Mouse (Mus musculus): Measurements from ENCODE around the gene Mrps25. TPM values are rescaled to one million over a fixed set of nuclear protein-coding genes. Genes with fewer than 3 reads are reported as not detected.

The Mrps25 gene
- polyA plus RNA-seq, 1 experiment from 2014 or later = 89.8 TPM

DNA sequence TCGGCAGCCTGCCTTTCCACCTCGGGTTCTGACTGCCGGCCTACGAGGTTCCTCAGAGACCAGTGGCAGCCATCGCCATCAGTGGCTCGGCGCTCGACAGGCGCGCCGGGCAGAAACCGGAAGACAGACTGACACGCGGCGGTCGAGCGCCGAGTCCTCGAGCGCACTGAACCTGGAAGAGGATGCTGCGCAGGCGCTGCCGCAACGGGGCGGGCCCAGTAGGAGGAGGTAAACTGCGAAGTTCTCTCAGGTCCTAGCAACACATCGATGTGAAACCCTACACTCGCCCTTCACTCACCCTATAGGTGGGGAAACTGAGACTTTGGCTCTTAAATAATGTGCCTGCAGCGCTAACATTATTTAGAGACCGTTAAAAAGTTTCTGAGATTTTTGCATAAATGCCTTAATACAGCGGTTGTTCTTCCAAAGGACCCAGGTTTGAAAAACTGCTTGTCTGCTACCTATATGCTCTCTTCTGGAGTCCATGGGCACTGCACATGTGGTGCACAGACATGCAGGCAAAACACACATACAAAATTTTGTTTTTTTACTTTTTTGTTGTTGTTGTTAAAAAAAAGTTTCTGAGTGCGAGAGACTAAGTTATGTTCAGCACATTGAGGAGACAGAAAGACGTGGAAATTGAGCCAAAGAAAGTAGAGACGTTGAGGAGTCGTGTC lies 31.1 kb upstream of the Mrps25 start, which contains the start of gene Rbsn:
TSS of gene Rbsn (minus strand) at position 153 of the 677 bp plus-strand sequence.
- H3K27me3 ChIP-seq (ENCODE audit: control insufficient read depth, insufficient read depth, low read length) = no peaks in the 10 kb centered on the region
- peak within 1 kb of the TSS; percentile 95 for H3K9ac ChIP-seq (ENCODE audit: low read length)
- no peaks in the 10 kb centered on the region for H3K36me3 ChIP-seq (ENCODE audit: control insufficient read depth, insufficient read depth, low read length)
- peak; percentile 95 for ATAC-seq (ENCODE audit: insufficient read depth, low FRiP score)
- 9% methylated on average over 35 of the region's 35 CpGs for WGBS
- peaks cover 9% of the 10 kb centered on the region; the same call in 1 of the 2 replicates for H3K4me1 ChIP-seq (ENCODE audit: control insufficient read depth, insufficient read depth, low read length)
- H3K4me2 ChIP-seq (ENCODE audit: low read depth, low read length) = peak within 1 kb of the TSS; percentile 98
- no peaks in the 10 kb centered on the region for H3K9me3 ChIP-seq (replicated peaks; ENCODE audit: control insufficient read depth, low read length)
- peak within 1 kb of the TSS; percentile 97 for H3K4me3 ChIP-seq (replicated peaks; ENCODE audit: low read length)
- peak within 1 kb of the TSS; percentile 87 for H3K27ac ChIP-seq (ENCODE audit: low read length)

DNA sequence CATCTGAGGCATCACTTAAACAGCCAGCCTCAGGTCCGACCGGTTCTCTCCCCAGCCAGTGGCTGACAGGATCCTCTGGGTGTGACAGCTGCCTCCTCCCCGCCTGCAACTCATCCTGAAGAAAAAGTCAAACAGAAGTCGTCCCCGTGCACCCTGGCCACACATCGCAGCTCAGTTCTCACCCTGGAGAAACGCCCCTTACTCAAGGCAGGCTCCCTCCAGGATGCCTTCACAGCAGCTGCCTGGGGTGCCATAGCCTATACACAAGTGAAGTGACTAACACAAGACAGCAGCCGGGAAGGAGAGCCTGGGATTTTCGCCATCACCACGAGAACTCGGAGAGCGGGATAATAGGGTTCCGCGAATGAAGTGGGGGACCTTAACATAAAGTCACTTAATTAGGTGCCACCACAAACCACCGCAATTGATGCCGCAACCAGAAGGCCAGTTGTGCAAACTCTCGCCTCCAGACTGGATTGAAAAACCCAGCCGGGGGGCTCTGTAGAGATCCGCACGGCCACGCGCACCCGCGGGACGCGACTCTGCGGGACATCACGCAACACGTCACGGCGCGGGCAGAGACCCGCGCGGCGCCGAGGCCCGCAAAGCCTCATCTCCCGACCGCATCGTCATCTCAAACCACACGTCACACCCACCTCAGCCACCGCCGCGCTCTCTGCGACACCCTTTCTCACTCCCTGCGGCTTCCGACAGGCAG lies 30.4 kb upstream of the Mrps25 start:
- Histone ChIP-seq H3K27me3 (ENCODE audit: control insufficient read depth, insufficient read depth, low read length) (no peaks in the 10 kb centered on the region), H3K4me2 (ENCODE audit: low read depth, low read length) (peak overlapping the region; percentile 98), H3K9me3 (replicated peaks; ENCODE audit: control insufficient read depth, low read length) (no peaks in the 10 kb centered on the region), H3K36me3 (ENCODE audit: control insufficient read depth, insufficient read depth, low read length) (no peaks in the 10 kb centered on the region), H3K27ac (ENCODE audit: low read length) (peak overlapping the region; percentile 87), H3K4me3 (replicated peaks; ENCODE audit: low read length) (peak overlapping the region; percentile 97), H3K9ac (ENCODE audit: low read length) (peak overlapping the region; percentile 95), H3K4me1 (ENCODE audit: control insufficient read depth, insufficient read depth, low read length) (peaks cover 9% of the 10 kb centered on the region; the same call in 1 of the 2 replicates)
- WGBS = 1% methylated on average over 48 of the region's 48 CpGs
- peak; percentile 33; the same call in 1 of the 2 replicates for ATAC-seq (ENCODE audit: insufficient read depth, low FRiP score)

DNA sequence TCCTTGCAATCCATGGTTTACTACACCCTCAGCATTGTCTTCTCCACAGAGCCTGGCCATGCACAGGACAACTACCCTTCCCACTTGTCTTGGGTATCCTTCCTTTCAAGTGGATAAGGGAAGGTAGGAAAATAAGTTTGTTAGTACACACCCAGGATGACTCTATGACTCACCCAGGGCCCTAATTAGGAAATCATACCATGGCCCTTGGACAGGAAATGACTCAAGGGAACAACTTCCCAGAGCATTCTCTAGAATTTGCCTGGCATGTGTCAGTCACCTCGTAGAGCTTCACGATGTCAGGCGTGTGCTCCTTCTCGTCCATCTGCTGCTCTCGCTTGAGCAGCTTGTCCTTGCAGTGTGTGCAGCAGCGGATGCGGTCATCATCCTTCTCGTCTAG lies 15.6 kb upstream of the Mrps25 start:
- H3K27me3 ChIP-seq (ENCODE audit: control insufficient read depth, insufficient read depth, low read length) = no peaks in the 10 kb centered on the region
- H3K4me1 ChIP-seq (ENCODE audit: control insufficient read depth, insufficient read depth, low read length) = no peaks in the 10 kb centered on the region
- 93% methylated on average over 8 of the region's 8 CpGs for WGBS
- no peak overlapping the region for H3K9ac ChIP-seq (ENCODE audit: low read length)
- H3K27ac ChIP-seq (ENCODE audit: low read length) = no peak overlapping the region
- H3K4me3 ChIP-seq (replicated peaks; ENCODE audit: low read length) = no peak overlapping the region
- H3K9me3 ChIP-seq (replicated peaks; ENCODE audit: control insufficient read depth, low read length) = no peaks in the 10 kb centered on the region
- no peak for ATAC-seq (ENCODE audit: insufficient read depth, low FRiP score)
- peaks cover 19% of the 10 kb centered on the region for H3K36me3 ChIP-seq (ENCODE audit: control insufficient read depth, insufficient read depth, low read length)
- no peak overlapping the region for H3K4me2 ChIP-seq (ENCODE audit: low read depth, low read length)

DNA sequence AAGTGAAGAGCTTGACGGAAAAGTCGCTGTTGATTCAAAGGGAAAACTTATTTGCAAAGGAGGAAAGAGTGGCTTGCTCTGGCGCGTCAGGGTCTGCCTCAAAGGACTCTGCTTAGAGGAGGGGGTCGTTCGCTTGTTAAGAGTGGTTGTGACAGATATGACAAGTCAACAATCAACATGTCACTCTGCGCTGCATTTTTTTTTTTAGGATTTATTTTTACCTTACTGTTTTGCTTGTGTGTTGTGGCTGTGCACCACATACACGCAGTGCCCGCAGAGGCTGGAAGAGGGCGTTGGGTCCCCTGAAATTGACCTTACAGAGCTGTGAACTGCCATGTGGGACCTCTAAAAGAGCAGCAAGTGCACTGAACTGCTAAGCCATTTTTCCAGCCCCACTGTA lies 345 bp upstream of the Mrps25 start:
- peaks cover 6% of the 10 kb centered on the region; the same call in 1 of the 2 replicates for H3K9me3 ChIP-seq (replicated peaks; ENCODE audit: control insufficient read depth, low read length)
- H3K4me2 ChIP-seq (ENCODE audit: low read depth, low read length) = peak overlapping the region; percentile 87
- H3K9ac ChIP-seq (ENCODE audit: low read length) = peak overlapping the region; percentile 83
- 0 out of 2 replicates have a peak, but pooled peaks cover 4% of the 10 kb centered on the region for H3K36me3 ChIP-seq (ENCODE audit: control insufficient read depth, insufficient read depth, low read length)
- ATAC-seq (ENCODE audit: insufficient read depth, low FRiP score) = peak; percentile 38; the same call in 1 of the 2 replicates
- no peak overlapping the region for H3K27ac ChIP-seq (ENCODE audit: low read length)
- WGBS = 7% methylated on average over 10 of the region's 10 CpGs
- peak overlapping the region; percentile 90 for H3K4me3 ChIP-seq (replicated peaks; ENCODE audit: low read length)
- H3K4me1 ChIP-seq (ENCODE audit: control insufficient read depth, insufficient read depth, low read length) = peaks cover 12% of the 10 kb centered on the region
- no peaks in the 10 kb centered on the region for H3K27me3 ChIP-seq (ENCODE audit: control insufficient read depth, insufficient read depth, low read length)

DNA sequence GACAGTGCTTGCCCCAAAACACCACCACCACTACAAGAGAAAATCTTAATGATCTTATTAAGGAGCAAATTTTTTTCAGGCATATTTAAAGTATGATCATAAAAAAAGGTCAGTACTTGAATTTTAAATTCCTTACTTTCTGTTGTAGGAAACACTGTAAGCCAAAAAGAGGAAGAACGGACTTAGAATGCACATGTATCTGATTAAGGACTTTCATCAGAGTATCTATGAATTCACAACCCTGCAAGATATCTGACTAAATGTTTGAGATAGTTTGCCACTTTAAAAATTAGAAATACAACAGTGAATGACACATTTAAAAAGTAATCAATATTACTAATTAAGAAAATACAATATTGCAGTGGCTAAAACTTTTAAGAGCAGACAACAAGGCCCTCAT lies 7.4 kb downstream of the Mrps25 start:
- Histone ChIP-seq H3K9me3 (replicated peaks; ENCODE audit: control insufficient read depth, low read length) (peaks cover 6% of the 10 kb centered on the region; the same call in 1 of the 2 replicates), H3K27me3 (ENCODE audit: control insufficient read depth, insufficient read depth, low read length) (no peaks in the 10 kb centered on the region), H3K36me3 (ENCODE audit: control insufficient read depth, insufficient read depth, low read length) (0 out of 2 replicates have a peak, but pooled peaks cover 17% of the 10 kb centered on the region), H3K27ac (ENCODE audit: low read length) (no peak overlapping the region), H3K4me1 (ENCODE audit: control insufficient read depth, insufficient read depth, low read length) (no peaks in the 10 kb centered on the region), H3K4me2 (ENCODE audit: low read depth, low read length) (no peak overlapping the region), H3K4me3 (replicated peaks; ENCODE audit: low read length) (no peak overlapping the region), H3K9ac (ENCODE audit: low read length) (no peak overlapping the region)
- WGBS = 95% methylated on average over 1 of the region's 1 CpGs
- no peak for ATAC-seq (ENCODE audit: insufficient read depth, low FRiP score)

DNA sequence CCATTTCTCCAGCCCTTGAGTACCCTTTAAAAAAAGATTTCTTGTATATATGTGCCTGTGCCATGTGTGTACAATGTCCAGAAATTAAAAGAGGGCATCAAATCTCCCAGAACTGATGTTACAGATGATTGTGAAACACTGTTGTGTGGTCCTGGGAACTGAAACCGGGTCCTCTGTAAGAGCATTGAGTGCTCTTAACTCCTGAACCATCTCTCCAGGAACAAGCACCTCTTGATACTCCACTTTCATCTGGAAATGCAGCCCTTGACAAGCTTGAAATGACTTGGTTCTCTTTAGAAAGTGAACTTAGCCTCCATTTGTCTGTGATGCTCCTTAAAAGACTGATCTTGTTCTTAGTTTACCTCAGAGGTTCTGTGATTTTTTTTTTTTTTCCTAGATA lies 21.1 kb downstream of the Mrps25 start:
- peaks cover 29% of the 10 kb centered on the region for H3K36me3 ChIP-seq (ENCODE audit: control insufficient read depth, insufficient read depth, low read length)
- WGBS = 90% methylated on average over 1 of the region's 1 CpGs
- ATAC-seq (ENCODE audit: insufficient read depth, low FRiP score) = no peak

DNA sequence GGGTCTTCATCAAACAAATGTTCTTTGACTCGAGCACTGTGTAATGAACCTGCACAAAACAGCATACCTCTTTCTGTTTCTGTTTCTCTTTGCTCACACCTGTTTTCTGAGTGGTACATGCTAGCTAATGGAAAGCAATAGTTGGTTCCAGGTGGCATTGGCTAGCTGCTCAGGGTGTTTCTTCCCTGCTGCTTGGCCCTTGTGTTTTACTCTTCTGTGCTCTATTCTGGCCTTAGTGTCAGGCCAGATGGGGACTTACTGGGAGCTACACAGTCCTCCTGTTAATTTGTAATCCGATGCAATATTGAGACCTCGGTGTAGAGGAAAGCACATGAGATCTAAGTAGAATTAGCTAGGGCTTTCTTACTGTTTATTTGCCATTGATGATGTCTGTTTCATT lies 25.0 kb downstream of the Mrps25 start:
- WGBS = 94% methylated on average over 3 of the region's 3 CpGs
- Histone ChIP-seq H3K36me3 (ENCODE audit: control insufficient read depth, insufficient read depth, low read length) (peaks cover 40% of the 10 kb centered on the region), H3K9ac (ENCODE audit: low read length) (no peak overlapping the region)

More for the DNA sequence above, 21.1 kb downstream of the Mrps25 start:
- no peak overlapping the region for H3K27ac ChIP-seq (ENCODE audit: low read length)
- no peaks in the 10 kb centered on the region for H3K27me3 ChIP-seq (ENCODE audit: control insufficient read depth, insufficient read depth, low read length)
- no peak overlapping the region for H3K4me3 ChIP-seq (replicated peaks; ENCODE audit: low read length)
- H3K9ac ChIP-seq (ENCODE audit: low read length) = no peak overlapping the region
- no peaks in the 10 kb centered on the region for H3K4me1 ChIP-seq (ENCODE audit: control insufficient read depth, insufficient read depth, low read length)
- no peak overlapping the region for H3K4me2 ChIP-seq (ENCODE audit: low read depth, low read length)
- H3K9me3 ChIP-seq (replicated peaks; ENCODE audit: control insufficient read depth, low read length) = no peaks in the 10 kb centered on the region

DNA sequence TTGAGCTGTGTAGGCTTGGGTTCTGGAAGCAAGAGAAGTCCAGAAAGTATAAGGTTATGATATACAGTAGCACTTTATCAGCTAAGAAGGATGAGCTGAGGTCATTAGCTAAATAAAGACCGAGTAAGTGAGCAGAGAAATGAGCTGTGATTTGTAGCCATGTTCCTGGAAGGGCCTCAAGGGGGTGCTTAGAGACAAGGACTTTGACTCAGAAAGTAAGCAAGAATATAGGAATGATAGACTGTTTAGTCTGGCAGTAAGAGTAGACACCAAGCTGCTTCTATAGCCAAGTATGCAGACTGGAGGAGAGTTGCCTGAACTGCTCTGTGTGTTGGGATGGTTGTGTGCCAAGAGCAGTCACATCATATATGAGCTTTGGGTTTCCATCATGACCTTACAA lies 30.1 kb downstream of the Mrps25 start:
- no peak for ATAC-seq (ENCODE audit: insufficient read depth, low FRiP score)
- no peak overlapping the region for H3K4me2 ChIP-seq (ENCODE audit: low read depth, low read length)
- H3K27me3 ChIP-seq (ENCODE audit: control insufficient read depth, insufficient read depth, low read length) = no peaks in the 10 kb centered on the region
- H3K27ac ChIP-seq (ENCODE audit: low read length) = no peak overlapping the region
- no peaks in the 10 kb centered on the region for H3K9me3 ChIP-seq (replicated peaks; ENCODE audit: control insufficient read depth, low read length)
- H3K36me3 ChIP-seq (ENCODE audit: control insufficient read depth, insufficient read depth, low read length) = peaks cover 35% of the 10 kb centered on the region
- no peak overlapping the region for H3K4me3 ChIP-seq (replicated peaks; ENCODE audit: low read length)
- no peaks in the 10 kb centered on the region for H3K4me1 ChIP-seq (ENCODE audit: control insufficient read depth, insufficient read depth, low read length)
- 66% methylated on average over 1 of the region's 1 CpGs for WGBS
- no peak overlapping the region for H3K9ac ChIP-seq (ENCODE audit: low read length)

More for the DNA sequence above, 25.0 kb downstream of the Mrps25 start:
- H3K27me3 ChIP-seq (ENCODE audit: control insufficient read depth, insufficient read depth, low read length) = no peaks in the 10 kb centered on the region
- ATAC-seq (ENCODE audit: insufficient read depth, low FRiP score) = no peak
- H3K4me1 ChIP-seq (ENCODE audit: control insufficient read depth, insufficient read depth, low read length) = no peaks in the 10 kb centered on the region
- no peaks in the 10 kb centered on the region for H3K9me3 ChIP-seq (replicated peaks; ENCODE audit: control insufficient read depth, low read length)
- no peak overlapping the region for H3K27ac ChIP-seq (ENCODE audit: low read length)
- no peak overlapping the region for H3K4me2 ChIP-seq (ENCODE audit: low read depth, low read length)
- no peak overlapping the region for H3K4me3 ChIP-seq (replicated peaks; ENCODE audit: low read length)

DNA sequence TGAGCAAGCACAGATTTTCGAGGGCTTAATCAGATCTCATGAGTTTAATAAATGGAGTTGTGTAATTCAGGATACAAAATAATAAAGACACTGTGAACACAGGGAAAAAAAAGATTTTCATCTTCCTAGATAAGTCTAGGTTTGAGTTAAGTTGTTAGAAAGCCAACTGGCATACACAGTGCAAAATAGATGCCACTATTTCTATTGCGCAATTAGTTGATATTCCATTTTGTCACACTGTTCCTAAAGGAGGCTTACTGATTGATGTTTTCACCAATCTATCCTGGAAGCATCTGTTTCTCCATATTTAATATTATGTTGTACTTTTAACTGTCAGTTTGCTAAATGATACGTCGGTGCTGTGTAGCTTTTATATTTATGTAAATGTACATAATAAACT lies 38.0 kb downstream of the Mrps25 start:
- no peaks in the 10 kb centered on the region for H3K9me3 ChIP-seq (replicated peaks; ENCODE audit: control insufficient read depth, low read length)
- 92% methylated on average over 4 of the region's 4 CpGs for WGBS
- H3K4me3 ChIP-seq (replicated peaks; ENCODE audit: low read length) = no peak overlapping the region
- H3K27me3 ChIP-seq (ENCODE audit: control insufficient read depth, insufficient read depth, low read length) = no peaks in the 10 kb centered on the region
- H3K4me2 ChIP-seq (ENCODE audit: low read depth, low read length) = no peak overlapping the region
- H3K27ac ChIP-seq (ENCODE audit: low read length) = no peak overlapping the region
- H3K4me1 ChIP-seq (ENCODE audit: control insufficient read depth, insufficient read depth, low read length) = no peaks in the 10 kb centered on the region
- peaks cover 17% of the 10 kb centered on the region; the same call in 1 of the 2 replicates for H3K36me3 ChIP-seq (ENCODE audit: control insufficient read depth, insufficient read depth, low read length)
- no peak for ATAC-seq (ENCODE audit: insufficient read depth, low FRiP score)
- H3K9ac ChIP-seq (ENCODE audit: low read length) = no peak overlapping the region
